Mouse (Mus musculus): ENCODE measurements around the gene C130060K24Rik. TPM values are rescaled to one million over a fixed set of nuclear protein-coding genes. Genes with fewer than 3 reads are reported as not detected.

C130060K24Rik gene
- polyA plus RNA-seq, 1 experiment from 2014 or later = 1.6 TPM

GRCm38 (mm10) chr6:65470320-65470719 lies 89.4 kb downstream of the C130060K24Rik start:
- Histone ChIP-seq H3K9me3 (no peaks in the 10 kb centered on the region), H3K36me3 (no peaks in the 10 kb centered on the region), H3K27me3 (no peaks in the 10 kb centered on the region), H3K4me2 (replicated peaks) (no peak overlapping the region), H3K4me1 (no peaks in the 10 kb centered on the region), H3K9ac (replicated peaks) (no peak overlapping the region), H3K27ac (replicated peaks) (no peak overlapping the region), H3K4me3 (no peak overlapping the region)
- 74% methylated on average over 5 of the region's 5 CpGs for WGBS
- no peak; the same call in 1 of the 2 replicates for ATAC-seq (replicated peaks)

GRCm38 (mm10) chr6:65472455-65472854 lies 91.5 kb downstream of the C130060K24Rik start:
- 94% methylated on average over 7 of the region's 7 CpGs for WGBS
- ATAC-seq (replicated peaks) = no peak
- no peak overlapping the region for H3K4me2 ChIP-seq (replicated peaks)
- no peak overlapping the region for H3K27ac ChIP-seq (replicated peaks)
- H3K4me1 ChIP-seq = no peaks in the 10 kb centered on the region
- no peak overlapping the region for H3K4me3 ChIP-seq
- no peak overlapping the region for H3K9ac ChIP-seq (replicated peaks)
- no peaks in the 10 kb centered on the region for H3K9me3 ChIP-seq
- no peaks in the 10 kb centered on the region for H3K36me3 ChIP-seq
- H3K27me3 ChIP-seq = no peaks in the 10 kb centered on the region

- no peaks in the 10 kb centered on the region for H3K9me3 ChIP-seq
- ATAC-seq (replicated peaks) = no peak
- no peaks in the 10 kb centered on the region for H3K4me1 ChIP-seq
- no peak overlapping the region for H3K4me2 ChIP-seq (replicated peaks)
- no peak overlapping the region for H3K4me3 ChIP-seq
- H3K27ac ChIP-seq (replicated peaks) = no peak overlapping the region
- no peaks in the 10 kb centered on the region for H3K36me3 ChIP-seq
- H3K9ac ChIP-seq (replicated peaks) = no peak overlapping the region
- no peaks in the 10 kb centered on the region for H3K27me3 ChIP-seq
These were observed 117.9 kb downstream of the C130060K24Rik start for GRCm38 (mm10) chr6:65498786-65499185.

Other genes with a start within 250 kb of the C130060K24Rik start
- gene Hpgds, start 236.2 kb upstream of the C130060K24Rik start, polyA plus RNA-seq (2015; fragmentation: Nextera tagmentation; extraction: Ambion mirVana) = 4.7 and 5.9 TPM in 2 replicates
- not detected in 2 replicates for gene Tnip3, start 144.2 kb downstream of the C130060K24Rik start, polyA plus RNA-seq (2015; fragmentation: Nextera tagmentation; extraction: Ambion mirVana)